Mouse (Mus musculus): ENCODE data around the gene Luc7l.

GRCm38 (mm10) chr17:26207686-26208085 lies 45.0 kb upstream of the Luc7l start, which contains the start of gene Arhgdig:
- no peak for TF ChIP-seq CTCF (IDR thresholded peaks at IDR 0.05; ENCODE audit: low read depth)
- TF ChIP-seq EP300 (IDR thresholded peaks at IDR 0.05; ENCODE audit: low read depth) = no peak

All from heart, postnatal 0 days (tissue).